Mouse (Mus musculus): Measurements from ENCODE around the gene Ddb2.

DNA sequence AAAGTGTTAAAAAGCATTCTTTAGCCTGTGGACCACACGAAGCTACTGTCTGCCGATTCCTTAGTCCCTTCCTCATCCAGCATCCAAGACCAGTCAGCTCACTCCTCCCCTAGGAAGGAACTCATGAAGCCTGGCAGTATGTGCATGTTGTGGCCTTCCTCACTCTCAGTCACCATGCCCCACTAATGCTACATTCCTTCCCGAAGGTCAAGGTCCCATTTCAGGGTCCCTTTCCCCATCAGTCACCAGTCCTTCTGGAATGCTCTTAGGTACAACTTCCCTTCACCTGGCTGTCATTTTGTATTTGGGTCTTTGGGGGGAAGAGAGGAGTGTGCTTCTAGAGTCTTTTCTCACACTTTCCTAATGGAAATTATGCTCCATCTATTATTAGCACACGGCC lies 15.2 kb upstream of the Ddb2 start:
- TF ChIP-seq EP300 (IDR thresholded peaks at IDR 0.05; ENCODE audit: low read depth) (no peak), CTCF (IDR thresholded peaks at IDR 0.05; ENCODE audit: low read depth) (no peak)

Measured in heart, postnatal 0 days (tissue).